Mouse (Mus musculus) T-helper 17 cell (primary cell): ENCODE measurements at regions not wholly inside any gene's neighbourhood (a gene's known extent, or its start where the extent isn't known, plus 50 kb on each side); places are given as distances from the start of the nearest gene placed in this dataset.

Experiments used
- in situ Hi-C, 2 experiments: fragments of 300-600 bp; cut with MboI, MseI; formaldehyde crosslinking; loops; 1 replicate in 1 of 2; 2 replicates in 1 of 2; pipeline ENCODE4 v1.15.1; 2025; ENCODE audit warnings: high pct_unique_total_duplicates in 2 of 2

- in situ Hi-C loops: no loop called here
Observed at GRCm38 (mm10) chr1:61310761-61311090, 327.9 kb upstream of the Pard3b start.

- in situ Hi-C loops: no loop called here
Observed at GRCm38 (mm10) chr1:61313196-61313595, 325.4 kb upstream of the Pard3b start.

DNA sequence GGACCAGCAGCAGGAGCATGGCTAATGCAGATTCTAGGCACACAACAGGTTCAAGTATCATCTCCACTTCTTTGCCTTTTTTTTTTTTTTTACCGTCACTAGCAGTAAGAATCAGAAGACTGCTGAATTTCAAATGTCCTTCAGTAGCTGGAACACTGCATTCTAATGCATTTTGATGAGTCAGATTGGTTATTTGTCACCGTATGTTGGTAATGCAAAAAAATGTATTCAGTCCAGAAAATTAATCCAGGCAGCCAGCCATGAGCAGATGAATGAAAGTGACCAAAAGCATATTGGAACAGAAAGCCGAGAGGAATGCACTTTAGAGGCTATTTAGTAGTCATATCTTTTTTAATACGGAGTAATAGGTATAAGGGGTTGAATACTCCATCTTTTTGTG is 322.4 kb upstream of the Pard3b start:
- in situ Hi-C loops: no loop called here

GRCm38 (mm10) chr1:61316736-61317135 is 321.9 kb upstream of the Pard3b start:
- in situ Hi-C loops: no loop called here

DNA sequence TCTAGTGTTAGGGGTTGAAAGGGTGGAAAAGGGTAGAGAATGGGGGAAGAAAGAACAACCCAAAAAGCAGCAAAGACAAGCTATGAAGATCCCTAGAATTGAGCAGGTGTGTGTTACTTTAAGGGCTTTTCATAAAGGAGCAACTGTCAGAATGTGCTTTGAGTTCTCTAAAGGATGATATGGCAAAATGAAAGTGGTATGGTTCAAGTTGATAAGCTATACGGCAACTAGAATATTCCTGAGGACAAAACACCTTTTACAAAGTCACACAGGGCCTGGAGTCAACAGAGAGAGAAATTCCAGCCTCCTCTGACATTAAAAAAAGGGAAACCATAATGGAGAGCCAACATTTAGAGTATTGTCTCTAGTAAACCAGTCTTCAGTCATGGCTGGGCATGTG is 320.6 kb upstream of the Pard3b start:
- in situ Hi-C loops: no loop called here

DNA sequence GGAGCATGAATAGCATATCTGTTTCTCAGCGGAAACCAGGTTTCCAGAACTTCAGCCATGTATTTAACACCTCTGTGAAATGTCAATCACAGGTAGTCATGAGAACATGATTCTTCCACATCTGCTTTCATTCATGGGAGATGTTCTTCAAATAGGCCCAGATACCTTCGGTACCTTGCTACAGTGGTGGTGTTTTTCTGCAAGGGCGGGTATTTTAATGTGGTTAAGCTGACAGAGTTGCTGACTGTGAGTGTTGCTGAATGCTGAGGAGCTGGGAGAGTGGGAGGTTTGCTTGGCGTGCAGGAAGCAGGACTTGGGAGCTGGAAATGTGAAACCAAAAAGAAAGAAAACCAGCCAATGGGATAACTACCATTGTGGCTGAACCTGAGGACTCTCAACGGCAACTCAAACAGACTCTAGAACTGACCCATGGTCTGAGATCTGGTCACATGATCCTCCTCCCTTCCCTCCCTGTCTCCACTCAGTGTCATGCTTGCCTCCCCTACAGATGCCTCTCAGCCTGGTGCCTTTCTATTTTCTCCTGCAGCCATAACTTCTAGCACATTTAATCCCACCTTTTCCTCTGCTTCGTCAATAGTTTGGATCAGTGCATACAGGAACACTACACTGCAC is 317.0 kb upstream of the Pard3b start:
- in situ Hi-C loops: no loop called here

DNA sequence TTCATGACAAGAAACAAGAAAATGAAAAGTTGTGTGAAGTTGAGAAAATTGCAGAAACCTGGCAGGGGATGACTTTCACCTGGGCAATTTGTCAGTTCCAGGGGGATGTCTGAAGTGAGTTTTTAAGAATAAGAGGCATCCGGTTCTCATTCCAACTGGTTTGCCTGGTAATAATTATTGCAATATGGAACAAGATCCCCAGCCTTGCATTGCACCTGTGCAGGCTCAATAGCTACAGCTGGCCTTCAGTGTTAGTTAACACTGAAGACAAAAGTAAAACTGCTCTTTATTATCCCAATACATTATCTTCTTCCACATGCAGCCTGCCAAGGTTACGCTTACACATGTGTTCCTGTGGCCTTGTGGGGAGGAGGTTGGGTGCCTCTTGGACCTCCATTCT is 307.2 kb upstream of the Pard3b start:
- in situ Hi-C loops: no loop called here

DNA sequence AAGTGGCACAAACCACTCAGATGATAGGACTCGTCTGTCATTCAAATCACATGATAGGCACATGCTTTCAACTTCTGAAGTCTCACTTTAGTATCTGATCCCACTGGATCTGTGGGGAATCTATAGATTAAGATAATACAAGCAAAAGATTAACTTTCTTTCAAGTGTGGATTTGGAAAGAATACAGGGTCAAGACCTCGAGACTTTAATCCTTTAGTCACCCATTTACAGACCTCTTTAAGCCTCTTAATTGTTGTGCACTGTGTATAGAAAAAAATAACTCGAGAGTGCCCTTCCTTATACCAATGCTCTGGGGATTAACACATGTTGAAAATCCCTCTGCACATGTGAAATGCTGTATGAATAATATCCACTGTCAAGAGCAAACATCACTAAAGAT is 306.7 kb upstream of the Pard3b start:
- in situ Hi-C loops: no loop called here

DNA sequence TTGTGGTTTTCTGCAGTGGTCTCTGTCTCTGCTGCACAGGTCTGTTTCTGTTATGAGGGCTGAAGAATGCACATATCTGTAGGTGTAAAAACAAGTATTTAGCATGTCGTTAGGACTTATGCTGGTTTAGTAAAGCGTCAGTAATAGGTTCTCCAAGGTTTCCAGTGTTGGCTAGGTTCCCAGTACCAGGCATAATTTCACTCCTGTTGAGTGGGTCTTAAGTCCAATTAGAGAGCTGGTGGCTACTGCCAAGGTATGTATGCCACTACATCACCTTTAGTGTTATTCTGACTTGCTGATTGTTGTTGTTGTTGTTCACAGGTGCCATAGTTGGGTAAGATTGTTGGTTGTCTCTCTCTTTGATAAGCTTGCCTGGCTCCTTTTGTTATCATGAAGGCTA is 302.3 kb upstream of the Pard3b start:
- in situ Hi-C loops: no loop called here

GRCm38 (mm10) chr1:61352921-61353320 is 285.7 kb upstream of the Pard3b start:
- in situ Hi-C loops: no loop called here

DNA sequence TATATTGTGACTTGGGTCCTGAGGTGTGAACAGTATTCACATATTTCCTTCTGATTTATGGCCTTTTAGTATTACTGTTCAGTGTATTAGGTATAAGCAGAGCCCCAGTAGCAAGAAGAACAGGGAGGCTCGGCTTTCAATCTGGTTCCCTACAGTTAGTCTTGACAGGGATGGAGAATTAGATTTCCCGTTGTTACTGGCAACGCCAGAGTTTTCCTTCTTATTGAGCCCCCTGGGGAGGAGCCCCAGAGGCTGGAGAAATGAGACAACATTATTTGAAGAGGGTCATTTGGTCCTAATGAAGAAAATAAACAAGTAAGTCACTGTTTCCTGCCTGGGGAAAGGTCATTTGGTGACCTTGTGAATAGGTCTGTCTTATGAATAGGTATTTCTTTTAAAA is 285.1 kb upstream of the Pard3b start:
- in situ Hi-C loops: no loop called here

GRCm38 (mm10) chr1:61355241-61355640 is 283.4 kb upstream of the Pard3b start:
- in situ Hi-C loops: no loop called here

DNA sequence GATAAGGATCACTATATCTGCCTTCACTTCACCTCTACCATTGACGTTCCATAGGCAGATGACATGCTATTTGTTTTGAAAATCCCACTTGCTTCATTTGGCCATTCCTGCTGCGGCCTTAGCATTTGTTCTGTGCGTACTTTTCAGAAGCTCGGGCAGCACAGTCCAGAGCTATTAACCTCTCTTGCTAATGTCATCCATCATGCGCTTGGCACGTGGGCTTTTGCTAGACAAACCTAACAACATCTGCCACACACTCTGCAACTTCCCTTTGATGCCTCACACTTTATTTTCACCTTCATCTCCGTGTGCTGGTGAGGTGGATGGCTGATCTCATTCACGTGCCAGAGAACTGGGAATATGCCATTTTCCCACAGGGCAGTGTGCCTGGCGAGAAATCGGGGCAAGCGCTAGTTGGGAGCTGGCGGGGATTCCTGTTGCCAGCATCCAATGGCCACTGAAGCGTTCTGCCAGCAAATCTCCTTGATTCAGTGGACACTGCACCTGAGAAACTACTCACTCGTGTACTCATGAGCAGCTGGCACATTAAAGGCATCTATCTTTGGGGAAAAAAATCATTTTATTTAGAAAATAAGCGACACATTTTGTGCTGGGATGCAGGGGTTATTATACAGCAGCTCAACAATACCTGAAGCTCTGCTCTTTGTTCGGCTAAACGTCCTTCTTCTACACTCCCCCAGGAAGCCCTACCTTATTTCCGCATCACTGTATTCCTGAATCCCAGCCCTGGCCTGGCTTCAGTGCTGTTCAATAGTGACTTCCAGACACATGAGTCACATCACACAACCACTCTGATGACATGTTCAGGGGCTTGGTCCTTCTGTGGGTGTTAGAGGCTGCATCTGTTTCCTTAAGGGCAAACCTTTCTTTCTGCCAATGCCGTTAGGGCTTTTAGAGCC is 279.4 kb upstream of the Pard3b start:
- in situ Hi-C loops: no loop called here

DNA sequence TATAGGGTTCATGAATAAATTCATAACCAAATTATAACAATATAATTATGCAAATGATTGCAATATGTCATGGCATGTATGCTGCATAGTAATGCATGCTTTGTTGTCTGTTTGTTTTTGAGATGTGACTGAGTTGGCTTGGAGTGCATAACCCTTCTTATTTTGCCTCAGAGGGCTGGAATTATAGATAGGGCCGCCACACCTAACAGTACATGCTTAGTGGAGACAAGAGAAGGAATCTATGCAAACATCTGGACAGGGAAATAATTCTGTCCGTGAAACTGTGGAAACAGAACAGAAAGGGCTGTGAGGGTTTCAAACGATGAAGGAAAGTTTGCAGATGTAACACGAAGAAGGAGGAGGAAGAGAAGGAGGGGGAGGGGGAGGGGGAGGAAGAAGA is 266.0 kb upstream of the Pard3b start:
- in situ Hi-C loops: loop anchor here (5.0 to 10.0 kb wide), 4 partner anchors 198 to 1330 kb away; partner anchors contain the start of gene Nrp2 (in 1 of the 2)

- in situ Hi-C loops: loop anchor here (5.0 to 10.0 kb wide), 4 partner anchors 199 to 1328 kb away; partner anchors contain the start of gene Nrp2 (in 1 of the 2)
Observed at GRCm38 (mm10) chr1:61373661-61374491, 264.7 kb upstream of the Pard3b start.

GRCm38 (mm10) chr1:61376417-61376816 is 262.2 kb upstream of the Pard3b start:
- in situ Hi-C loops: loop anchor here (5.0 to 25.0 kb wide), 4 partner anchors 202 to 936 kb away; no protein-coding TSS in a partner anchor

DNA sequence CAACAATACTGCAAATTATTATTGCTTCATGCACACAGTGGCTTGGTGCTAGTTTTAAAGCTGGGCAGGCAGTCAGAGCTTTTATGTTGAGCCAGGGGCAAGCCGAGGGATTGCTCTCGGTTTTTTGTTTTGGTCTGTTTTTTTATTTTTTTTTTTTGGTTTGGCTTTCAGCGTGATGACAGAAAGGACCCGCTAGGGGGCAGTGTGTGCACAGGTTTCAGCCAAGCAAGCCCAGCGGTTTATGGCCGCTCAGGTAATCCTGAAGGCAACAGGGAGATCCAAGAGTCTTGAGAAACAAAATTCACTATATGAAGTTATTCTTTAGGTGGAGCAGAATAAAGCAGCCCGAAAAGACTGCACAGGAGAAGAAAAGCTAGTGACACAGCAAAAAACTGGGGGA is 261.6 kb upstream of the Pard3b start:
- in situ Hi-C loops: loop anchor here (5.0 to 25.0 kb wide), 4 partner anchors 202 to 935 kb away; no protein-coding TSS in a partner anchor

GRCm38 (mm10) chr1:61378240-61378639 is 260.4 kb upstream of the Pard3b start:
- in situ Hi-C loops: loop anchor here (5.0 to 25.0 kb wide), 4 partner anchors 203 to 934 kb away; no protein-coding TSS in a partner anchor

DNA sequence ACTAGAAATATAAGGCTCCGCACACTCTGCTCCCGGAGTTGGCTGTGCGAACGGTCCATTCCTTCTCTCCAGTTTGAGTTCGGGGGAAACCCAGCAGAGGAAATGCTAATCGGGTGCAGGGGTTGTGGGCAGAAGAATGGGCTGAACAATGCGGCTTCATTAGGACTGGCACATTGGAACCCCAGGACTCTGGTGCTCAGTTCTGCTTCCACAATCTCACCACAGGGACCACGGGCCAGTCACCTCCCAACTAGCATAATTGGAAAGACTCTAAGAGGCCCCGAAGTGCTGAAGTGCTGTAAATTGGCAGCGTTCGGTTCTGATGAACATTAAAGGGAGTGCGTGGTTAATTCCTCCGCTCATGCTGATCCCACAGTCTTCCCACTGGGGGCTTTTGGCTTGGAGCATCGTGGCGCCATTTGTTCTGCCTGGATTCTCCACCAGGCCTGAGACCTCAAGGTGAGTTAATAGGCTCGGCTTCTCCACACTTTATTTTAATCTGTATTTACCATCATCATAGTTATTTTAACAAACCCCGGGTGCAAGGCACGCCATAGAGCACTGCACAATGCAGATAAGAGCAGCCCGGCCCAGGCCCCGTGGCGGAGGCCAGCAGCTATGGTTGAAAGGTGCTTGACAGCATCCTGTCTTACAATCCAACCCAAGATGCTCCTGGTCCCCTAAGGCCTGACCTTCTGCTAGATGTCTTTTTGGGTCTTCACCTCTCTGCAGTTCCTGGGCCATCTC is 258.7 kb upstream of the Pard3b start:
- in situ Hi-C loops: loop anchor here (5.0 to 25.0 kb wide), 6 partner anchors 205 to 932 kb away; no protein-coding TSS in a partner anchor

GRCm38 (mm10) chr1:61387587-61387986 is 251.0 kb upstream of the Pard3b start:
- in situ Hi-C loops: loop anchor here (10.0 to 25.0 kb wide), 2 partner anchors 427 to 925 kb away; no protein-coding TSS in a partner anchor

DNA sequence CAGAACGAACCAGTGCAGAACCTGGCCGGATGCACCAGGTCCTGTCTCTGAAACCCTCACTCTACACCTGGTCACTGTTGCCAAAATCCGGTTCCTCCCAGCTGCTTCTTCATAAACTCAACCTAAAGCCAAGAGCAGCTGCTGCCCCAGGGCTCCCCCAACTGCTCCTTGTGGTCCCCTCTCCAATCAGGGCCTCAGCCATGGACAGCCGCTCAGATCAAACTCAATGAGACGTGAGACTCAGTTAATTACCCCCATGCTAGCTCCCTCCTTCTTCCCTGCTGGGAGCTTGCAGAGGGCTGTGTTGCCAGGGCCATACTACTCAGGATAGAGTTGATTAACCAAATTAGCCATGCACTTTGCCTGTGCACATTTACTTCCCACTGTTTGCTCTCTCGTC is 240.8 kb upstream of the Pard3b start:
- in situ Hi-C loops: loop anchor here in 1 of 2 experiments (25.0 kb wide), 1 partner anchor 915 kb away; no protein-coding TSS in a partner anchor
